Mouse (Mus musculus) erythroblast, adult 5-6 weeks (primary cell): ENCODE measurements around the gene Ap4s1. TPM values are rescaled to one million over a fixed set of nuclear protein-coding genes. Genes with fewer than 3 reads are reported as not detected.
A peak's percentile ranks its signal among the peaks of the same experiment; 100 is the strongest.

Experiments used
- ATAC-seq: replicated peaks from 2 replicates; pipeline ENCODE4 v1.8.0; 2016; ENCODE audit warnings: moderate number of reproducible peaks, mild to moderate bottlenecking, moderate TSS enrichment, inconsistent platforms; ENCODE audit not compliant: poor library complexity, low FRiP score, severe bottlenecking
- total RNA-seq, 2 experiments: library from RNA; stranded (forward) in 1 of 2; stranded (reverse) in 1 of 2; fragments of 150-400 nt in 1 of 2; fragments of 200-764, 138-1000 nt in 1 of 2; gene quantifications; 2 replicates each; pipeline versions ENCODE4 v1.2.3 to v1.2.4; 2015 to 2017; ENCODE audit warnings: low replicate concordance in 2 of 2

Gene Ap4s1
- total RNA-seq, 2 experiments from 2014 or later: 14.0 to 16.4 TPM

DNA sequence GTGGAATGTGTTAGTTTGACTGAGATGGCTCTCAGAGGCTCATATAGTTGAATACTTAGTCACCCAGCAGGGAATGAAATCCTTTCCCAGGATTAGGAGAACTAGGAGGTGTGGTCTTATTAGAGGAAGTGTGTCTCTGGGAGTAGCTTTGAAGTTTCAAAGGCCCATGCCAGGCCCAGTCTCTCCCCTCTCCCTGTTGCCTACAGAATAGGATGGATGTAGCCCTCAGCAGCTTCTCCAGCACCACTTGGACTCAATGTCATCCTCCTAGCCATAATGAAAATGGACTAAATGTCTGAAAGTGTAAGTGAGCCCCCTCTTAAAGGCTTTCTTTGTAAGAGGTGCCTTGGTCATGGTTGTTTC lies 65.7 kb downstream of the Ap4s1 start:
- ATAC-seq: no peak

- no peak for ATAC-seq
Measured at GRCm38 (mm10) chr12:51759374-51759773, 68.5 kb downstream of the Ap4s1 start.

DNA sequence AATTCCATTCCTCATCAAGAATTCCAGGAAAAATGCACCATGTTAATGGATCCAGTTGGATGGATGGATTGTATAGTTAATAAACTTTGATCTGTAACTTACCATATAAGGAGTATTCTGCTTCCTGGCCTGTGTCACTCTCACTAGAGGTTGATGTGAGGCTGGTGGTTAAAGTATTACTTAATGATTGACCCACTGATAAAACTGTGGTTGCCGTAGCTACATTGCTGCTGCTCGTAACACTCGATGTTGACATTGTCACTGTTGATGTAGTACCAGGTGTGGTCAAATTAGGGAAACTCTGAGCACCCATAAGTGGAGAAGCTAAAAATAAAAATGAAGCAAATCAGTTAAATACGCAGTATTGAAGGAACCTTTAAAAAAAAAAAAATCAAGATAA lies 76.6 kb downstream of the Ap4s1 start:
- ATAC-seq: no peak

DNA sequence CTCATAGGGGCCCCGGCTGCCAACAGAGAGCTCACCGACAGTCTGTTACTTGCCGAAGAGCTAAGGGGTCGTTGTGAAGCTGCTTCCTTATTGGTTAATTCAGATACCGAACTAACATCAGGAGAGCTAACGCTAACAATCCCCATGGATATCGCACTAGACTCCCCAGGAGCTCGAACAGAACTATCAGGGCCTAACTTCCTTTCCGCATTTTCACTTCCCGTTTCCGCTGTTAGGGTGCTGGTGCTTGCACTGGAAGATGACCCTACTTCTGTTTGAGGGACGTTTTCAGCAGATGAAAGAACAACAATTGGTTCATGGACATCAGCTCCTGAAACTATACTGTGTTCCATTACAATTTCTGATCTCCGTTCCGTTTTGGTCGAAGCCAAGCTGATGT lies 77.9 kb downstream of the Ap4s1 start:
- peak; percentile 33; the same call in 1 of the 2 replicates for ATAC-seq

DNA sequence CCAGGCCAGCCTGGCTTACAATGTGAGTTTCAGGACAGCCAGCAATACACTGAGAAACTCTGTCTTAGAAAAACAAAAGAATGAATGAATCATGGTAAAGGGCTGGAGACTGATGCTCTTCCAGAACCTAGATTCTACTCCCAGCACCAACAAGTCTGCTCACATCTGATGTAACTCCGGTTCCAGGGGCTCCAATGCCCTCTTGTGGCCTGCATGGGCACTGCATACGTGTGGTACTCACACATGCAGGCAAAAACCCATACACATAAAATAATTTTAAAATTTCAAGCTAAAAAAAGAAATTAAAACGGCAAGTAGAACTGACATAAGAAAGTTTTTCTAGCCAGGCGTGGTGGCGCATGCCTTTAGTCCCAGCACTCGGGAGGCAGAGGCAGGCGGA lies 94.0 kb downstream of the Ap4s1 start:
- ATAC-seq: peak; percentile 86

Other genes starting within 250 kb of the Ap4s1 start
- gene Coch, start 97.7 kb upstream of the Ap4s1 start, total RNA-seq (2015; ENCODE audit: low replicate concordance): not detected in 2 replicates
- gene Coch, start 97.7 kb upstream of the Ap4s1 start, total RNA-seq (2017; ENCODE audit: low replicate concordance): not detected in 2 replicates
- 26.3 and 34.3 TPM in 2 replicates for gene Strn3, start 864 bp downstream of the Ap4s1 start, total RNA-seq (2015; ENCODE audit: low replicate concordance)
- 77.8 and 81.8 TPM in 2 replicates for gene Strn3, start 864 bp downstream of the Ap4s1 start, total RNA-seq (2017; ENCODE audit: low replicate concordance)
- 251 and 276 TPM in 2 replicates for gene Hectd1, start 138.5 kb downstream of the Ap4s1 start, total RNA-seq (2015; ENCODE audit: low replicate concordance)
- 521 and 575 TPM in 2 replicates for gene Hectd1, start 138.5 kb downstream of the Ap4s1 start, total RNA-seq (2017; ENCODE audit: low replicate concordance)